Mouse (Mus musculus): ENCODE data around the gene Slc34a1. TPM values are rescaled to one million over a fixed set of nuclear protein-coding genes. Genes with fewer than 3 reads are reported as not detected.
A peak's percentile ranks its signal among the peaks of the same experiment; 100 is the strongest.
"Not testable (repeated sequence)": the region's sequence is repeated elsewhere in the genome, so short reads cannot be mapped to it uniquely, and the experiment has no call there.

Gene Slc34a1
- polyA plus RNA-seq, 1 experiment from 2014 or later = 0.04 TPM

DNA sequence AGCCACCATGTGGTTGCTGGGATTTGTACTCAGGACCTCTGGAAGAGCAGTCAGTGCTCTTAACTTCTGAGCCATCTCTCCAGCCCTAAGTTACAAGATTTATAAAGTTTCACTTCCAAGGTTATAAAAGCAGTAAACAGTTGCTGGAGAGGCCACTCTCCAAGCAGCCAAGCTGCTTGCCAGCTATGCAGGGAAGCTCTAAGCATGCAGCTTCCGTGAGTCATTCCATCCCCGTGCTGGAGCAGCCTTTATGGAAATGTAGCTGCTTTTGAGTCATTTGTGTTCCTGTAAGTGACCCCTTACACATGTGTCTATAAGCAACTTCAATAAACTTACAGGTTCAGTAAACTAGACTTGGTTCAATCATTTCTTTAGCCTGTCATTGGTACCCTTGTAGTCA is 32.6 kb downstream of the Slc34a1 start:
- no peaks in the 10 kb centered on the region for H3K36me3 ChIP-seq (ENCODE audit: control insufficient read depth, insufficient read depth)
- WGBS = 84% methylated on average over 2 of the region's 2 CpGs

DNA sequence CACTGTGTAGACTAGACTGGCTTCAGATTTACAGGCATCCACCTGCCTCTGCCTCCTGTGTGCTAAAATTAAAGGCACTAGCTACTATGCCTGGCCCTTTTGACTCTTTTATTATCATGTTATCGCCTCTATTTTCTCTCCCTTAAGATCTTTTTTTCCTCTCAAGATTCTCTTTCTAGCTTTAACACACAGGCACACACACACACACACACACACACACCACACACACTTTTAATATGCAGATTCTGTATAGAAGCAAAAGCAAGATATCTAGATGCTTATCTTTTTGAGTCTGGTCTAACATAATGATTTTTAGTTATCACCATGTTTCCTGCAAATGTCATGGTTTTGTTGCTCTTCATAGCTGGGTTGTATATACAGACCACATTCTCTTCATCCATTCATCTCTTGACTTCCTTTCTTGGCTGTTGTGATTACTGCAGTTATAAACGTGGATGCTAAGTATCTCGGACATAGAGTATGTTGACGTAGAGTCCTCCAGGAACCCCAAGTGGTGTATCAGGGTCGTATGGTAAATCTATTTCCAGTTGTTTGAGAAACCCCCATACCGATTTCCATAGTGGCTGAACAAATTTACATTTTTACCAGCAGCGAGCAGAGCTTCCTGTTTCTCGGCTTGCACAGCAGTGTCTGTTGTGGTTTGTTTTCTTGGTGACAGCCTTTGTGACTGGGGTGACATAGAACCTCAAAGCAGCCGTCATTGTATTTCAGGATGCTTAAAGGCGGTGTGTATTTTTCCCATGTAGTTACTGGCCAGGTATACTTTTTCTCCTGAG is 34.1 kb downstream of the Slc34a1 start:
- no peaks in the 10 kb centered on the region for H3K27me3 ChIP-seq (replicated peaks; ENCODE audit: control insufficient read depth, insufficient read depth, low read length)
- no peaks in the 10 kb centered on the region for H3K4me1 ChIP-seq (replicated peaks; ENCODE audit: control insufficient read depth, insufficient read depth, low read length)
- ATAC-seq = no peak
- no peak for TF ChIP-seq CTCF (IDR thresholded peaks at IDR 0.05; ENCODE audit: low read depth)
- H3K36me3 ChIP-seq (ENCODE audit: control insufficient read depth, insufficient read depth) = no peaks in the 10 kb centered on the region
- no peak overlapping the region for H3K4me2 ChIP-seq (replicated peaks; ENCODE audit: low read depth)
- H3K4me3 ChIP-seq (ENCODE audit: low read depth, low read length) = no peak overlapping the region
- H3K9me3 ChIP-seq (ENCODE audit: control insufficient read depth) = no peaks in the 10 kb centered on the region
- H3K9ac ChIP-seq (ENCODE audit: low read depth, low read length) = no peak overlapping the region
- no peak overlapping the region for H3K27ac ChIP-seq (ENCODE audit: low read depth, low read length)
- WGBS = 62% methylated on average over 10 of the region's 10 CpGs

More for the DNA sequence above, 32.6 kb downstream of the Slc34a1 start:
- ATAC-seq = no peak
- Histone ChIP-seq H3K4me2 (replicated peaks; ENCODE audit: low read depth) (no peak overlapping the region), H3K27me3 (replicated peaks; ENCODE audit: control insufficient read depth, insufficient read depth, low read length) (no peaks in the 10 kb centered on the region), H3K4me1 (replicated peaks; ENCODE audit: control insufficient read depth, insufficient read depth, low read length) (no peaks in the 10 kb centered on the region), H3K27ac (ENCODE audit: low read depth, low read length) (no peak overlapping the region), H3K9ac (ENCODE audit: low read depth, low read length) (no peak overlapping the region), H3K4me3 (ENCODE audit: low read depth, low read length) (no peak overlapping the region), H3K9me3 (ENCODE audit: control insufficient read depth) (no peaks in the 10 kb centered on the region)
- TF ChIP-seq CTCF (IDR thresholded peaks at IDR 0.05; ENCODE audit: low read depth) = no peak

DNA sequence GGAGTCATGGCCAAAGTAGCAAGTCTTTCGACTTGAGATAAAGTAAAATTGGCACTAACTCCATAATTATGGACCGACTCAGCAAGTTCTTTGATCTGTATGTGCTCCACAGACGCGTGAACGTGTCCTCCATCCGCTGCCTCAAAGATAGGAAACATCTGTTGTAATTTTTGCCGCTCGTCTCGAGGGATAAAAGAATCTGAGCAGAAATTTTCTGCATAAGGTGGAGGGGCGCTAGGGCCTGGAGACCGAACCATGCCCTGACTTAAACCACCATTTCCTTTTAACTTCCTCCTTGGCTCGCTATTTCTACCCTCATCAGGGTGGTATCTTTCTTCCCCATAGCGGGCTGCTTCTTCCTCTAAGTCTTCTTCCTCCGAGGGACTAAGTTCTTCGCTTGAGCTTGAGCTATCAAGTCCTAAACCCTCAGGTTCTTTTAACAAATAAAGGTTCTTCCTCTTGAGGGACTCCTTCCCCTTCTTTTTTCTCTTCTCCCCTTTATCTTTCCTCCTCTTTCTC is 39.2 kb downstream of the Slc34a1 start:
- 81% methylated on average over 14 of the region's 15 CpGs for WGBS
- not testable (repeated sequence) for H3K27me3 ChIP-seq (replicated peaks; ENCODE audit: control insufficient read depth, insufficient read depth, low read length); H3K9me3 ChIP-seq (ENCODE audit: control insufficient read depth); H3K4me1 ChIP-seq (replicated peaks; ENCODE audit: control insufficient read depth, insufficient read depth, low read length); ATAC-seq; H3K27ac ChIP-seq (ENCODE audit: low read depth, low read length); H3K9ac ChIP-seq (ENCODE audit: low read depth, low read length); H3K36me3 ChIP-seq (ENCODE audit: control insufficient read depth, insufficient read depth); H3K4me3 ChIP-seq (ENCODE audit: low read depth, low read length); H3K4me2 ChIP-seq (replicated peaks; ENCODE audit: low read depth)

DNA sequence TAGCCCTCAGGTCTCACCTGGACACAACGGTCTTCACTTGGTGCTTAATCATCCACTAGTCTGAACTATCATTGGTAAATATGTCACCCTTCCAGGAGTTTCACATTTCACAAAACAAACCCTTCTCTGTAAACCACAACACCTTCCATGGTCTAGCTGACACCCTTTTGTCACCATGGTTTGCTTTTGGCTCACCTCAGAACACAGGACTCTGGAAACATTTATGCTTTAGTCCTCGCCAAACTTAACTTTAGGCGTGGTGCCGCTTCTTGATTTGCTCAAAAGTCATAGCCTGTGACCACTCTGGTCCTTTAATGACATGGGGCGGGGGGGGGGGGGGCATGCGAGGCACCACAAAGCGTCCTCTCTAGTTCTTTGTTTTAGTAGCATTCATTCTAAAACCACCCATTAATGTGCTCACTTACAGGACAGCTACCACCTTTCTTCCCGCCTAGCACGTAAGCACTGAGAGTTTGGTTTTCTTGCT is 45.9 kb downstream of the Slc34a1 start:
- no peaks in the 10 kb centered on the region for H3K9me3 ChIP-seq (ENCODE audit: control insufficient read depth)
- H3K4me1 ChIP-seq (replicated peaks; ENCODE audit: control insufficient read depth, insufficient read depth, low read length) = peaks cover 13% of the 10 kb centered on the region
- TF ChIP-seq CTCF (IDR thresholded peaks at IDR 0.05; ENCODE audit: low read depth) = no peak
- peak overlapping the region; percentile 89 for H3K4me2 ChIP-seq (replicated peaks; ENCODE audit: low read depth)
- no peaks in the 10 kb centered on the region for H3K36me3 ChIP-seq (ENCODE audit: control insufficient read depth, insufficient read depth)
- H3K27ac ChIP-seq (ENCODE audit: low read depth, low read length) = peak overlapping the region; percentile 95; the same call in 1 of the 2 replicates
- ATAC-seq = no peak
- H3K27me3 ChIP-seq (replicated peaks; ENCODE audit: control insufficient read depth, insufficient read depth, low read length) = no peaks in the 10 kb centered on the region
- H3K4me3 ChIP-seq (ENCODE audit: low read depth, low read length) = peak overlapping the region; percentile 63
- H3K9ac ChIP-seq (ENCODE audit: low read depth, low read length) = peak overlapping the region; percentile 17; the same call in 1 of the 2 replicates
- 23% methylated on average over 9 of the region's 9 CpGs for WGBS

DNA sequence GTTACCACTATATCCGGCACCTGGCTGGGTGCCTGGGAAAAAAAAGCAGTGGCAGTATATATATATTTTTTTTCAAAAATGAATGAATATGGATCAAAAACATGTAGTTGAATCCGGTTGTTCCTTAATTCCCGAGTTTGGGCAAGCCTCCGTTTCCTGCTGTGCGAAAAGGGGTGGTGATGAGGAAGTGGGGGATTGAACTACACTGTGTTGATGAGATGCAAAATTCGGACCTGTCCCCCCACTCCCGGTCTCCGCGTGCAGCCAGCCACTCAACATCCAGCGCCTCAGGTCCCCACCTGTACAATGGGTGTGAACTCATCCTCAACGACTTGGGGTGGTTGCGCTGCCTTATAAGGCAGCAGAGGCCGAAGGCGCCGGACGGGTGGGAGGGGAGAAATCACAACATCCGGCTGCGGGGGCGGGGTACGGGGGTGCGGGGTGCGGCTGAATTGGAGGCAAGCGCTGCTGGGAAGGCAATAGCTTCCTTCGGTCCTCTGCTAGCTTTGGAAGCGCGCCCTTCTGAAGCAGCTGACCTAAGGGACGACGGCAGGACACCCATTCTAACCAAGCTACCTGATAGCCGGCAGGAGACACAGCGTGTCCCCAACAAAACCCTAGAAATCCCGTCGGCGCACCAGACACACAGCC is 46.4 kb downstream of the Slc34a1 start:
- Histone ChIP-seq H3K4me3 (ENCODE audit: low read depth, low read length) (peak overlapping the region; percentile 63), H3K9me3 (ENCODE audit: control insufficient read depth) (no peaks in the 10 kb centered on the region), H3K36me3 (ENCODE audit: control insufficient read depth, insufficient read depth) (no peaks in the 10 kb centered on the region), H3K4me2 (replicated peaks; ENCODE audit: low read depth) (peak overlapping the region; percentile 89), H3K27me3 (replicated peaks; ENCODE audit: control insufficient read depth, insufficient read depth, low read length) (no peaks in the 10 kb centered on the region), H3K27ac (ENCODE audit: low read depth, low read length) (peak overlapping the region; percentile 95), H3K9ac (ENCODE audit: low read depth, low read length) (peak overlapping the region; percentile 17; the same call in 1 of the 2 replicates), H3K4me1 (replicated peaks; ENCODE audit: control insufficient read depth, insufficient read depth, low read length) (peaks cover 13% of the 10 kb centered on the region)
- under 1% methylated on average over 29 of the region's 33 CpGs for WGBS
- no peak for TF ChIP-seq CTCF (IDR thresholded peaks at IDR 0.05; ENCODE audit: low read depth)
- peak; percentile 58 for ATAC-seq

DNA sequence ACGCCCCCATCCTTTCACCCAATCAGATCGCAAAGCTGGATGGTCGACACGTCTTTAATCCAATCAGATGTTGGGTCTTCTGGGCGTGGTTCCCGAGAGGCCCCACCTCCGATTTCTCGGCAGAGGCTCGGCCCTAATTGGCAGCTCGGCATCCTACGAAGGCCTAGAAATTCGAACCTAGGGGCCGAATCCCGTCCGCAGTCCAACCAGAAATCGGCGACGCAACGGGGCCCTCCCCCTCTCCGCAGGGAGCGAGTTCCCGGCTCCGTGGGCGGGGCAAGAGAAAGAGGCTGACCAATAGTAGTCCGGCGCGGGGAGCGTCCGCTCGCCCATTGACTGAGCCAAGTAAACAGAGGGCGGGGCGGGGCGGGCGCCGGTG is 46.9 kb downstream of the Slc34a1 start, which contains the start of gene Grk6:
Grk6 (plus strand) TSS at position 136 of the 379 bp plus-strand sequence.
- Histone ChIP-seq H3K9ac (ENCODE audit: low read depth, low read length) (peak within 1 kb of the TSS; percentile 73), H3K27me3 (replicated peaks; ENCODE audit: control insufficient read depth, insufficient read depth, low read length) (no peaks in the 10 kb centered on the region), H3K4me2 (replicated peaks; ENCODE audit: low read depth) (peak within 1 kb of the TSS; percentile 89), H3K4me3 (ENCODE audit: low read depth, low read length) (peak within 1 kb of the TSS; percentile 63), H3K4me1 (replicated peaks; ENCODE audit: control insufficient read depth, insufficient read depth, low read length) (peaks cover 13% of the 10 kb centered on the region), H3K9me3 (ENCODE audit: control insufficient read depth) (no peaks in the 10 kb centered on the region), H3K27ac (ENCODE audit: low read depth, low read length) (peak within 1 kb of the TSS; percentile 95), H3K36me3 (ENCODE audit: control insufficient read depth, insufficient read depth) (no peaks in the 10 kb centered on the region)
- ATAC-seq = peak; percentile 96
- no peak for TF ChIP-seq CTCF (IDR thresholded peaks at IDR 0.05; ENCODE audit: low read depth)
- WGBS = under 1% methylated on average over 35 of the region's 35 CpGs

Measured in intestine, postnatal 0 days (tissue).